Mouse (Mus musculus): ENCODE results near the gene Chd4.
"Not testable (repeated sequence)": the region's sequence is repeated elsewhere in the genome, so short reads cannot be mapped to it uniquely, and the experiment has no call there.

Gene Chd4

DNA sequence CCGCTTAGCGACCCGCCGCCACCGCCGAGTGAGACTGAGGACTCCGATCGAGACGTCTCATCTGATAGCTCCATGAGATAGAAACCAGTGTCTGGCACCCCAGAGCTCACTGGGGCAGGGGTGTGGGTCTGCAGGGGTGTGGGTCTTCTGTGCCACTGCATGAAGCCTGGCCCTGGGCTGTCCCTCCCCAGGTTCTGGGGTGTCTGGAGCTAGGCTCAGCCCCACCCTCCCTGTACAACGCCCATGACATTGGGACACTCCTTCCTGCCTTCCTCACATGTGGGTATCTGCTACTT lies 64.7 kb downstream of the Chd4 start:
- DNase-seq (ENCODE audit: low spot score) = no peak

DNA sequence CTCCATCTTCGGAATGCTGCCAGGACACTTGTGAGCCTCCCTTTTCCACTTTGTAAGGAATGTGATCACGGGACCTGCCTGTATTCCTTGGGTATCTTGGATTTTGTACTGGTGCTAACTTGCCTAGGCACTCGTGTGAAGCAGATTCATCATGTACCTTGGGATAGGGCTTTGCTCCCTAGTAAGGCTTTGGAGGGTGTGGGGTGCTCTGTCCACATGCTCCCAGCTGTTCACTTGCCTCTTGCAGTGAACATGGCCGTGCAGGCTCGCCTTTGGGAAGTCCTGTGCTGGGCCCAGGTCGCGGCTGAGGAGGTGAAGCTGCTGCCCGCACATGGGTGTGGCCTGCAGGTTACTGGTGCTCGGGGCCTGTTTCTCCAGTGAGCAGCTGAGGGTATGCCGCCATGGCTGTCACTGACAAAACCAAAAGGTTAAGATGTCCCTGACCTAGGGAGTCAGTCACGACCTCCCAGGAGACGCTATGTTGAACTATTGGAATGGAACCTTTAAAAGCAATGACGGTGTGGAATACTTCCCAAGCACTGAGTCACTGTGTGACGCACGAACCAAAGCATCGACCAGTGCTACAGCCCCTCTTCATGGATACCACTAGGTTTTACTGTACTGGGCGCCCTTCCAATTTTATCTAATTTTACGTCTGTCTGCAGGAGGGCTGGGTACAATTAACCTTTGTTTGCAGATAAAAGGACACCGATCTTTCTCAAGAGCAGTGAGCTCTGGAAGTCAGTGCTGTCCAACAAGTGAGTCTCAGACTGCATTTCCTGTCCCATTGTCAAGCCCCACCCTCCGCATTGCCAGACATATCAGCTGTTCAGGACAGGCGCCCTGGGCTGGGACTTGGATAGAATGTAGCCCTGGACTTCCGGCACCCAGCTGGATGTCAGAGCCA lies 65.3 kb downstream of the Chd4 start:
- peak; percentile 85 for DNase-seq (ENCODE audit: low spot score)

DNA sequence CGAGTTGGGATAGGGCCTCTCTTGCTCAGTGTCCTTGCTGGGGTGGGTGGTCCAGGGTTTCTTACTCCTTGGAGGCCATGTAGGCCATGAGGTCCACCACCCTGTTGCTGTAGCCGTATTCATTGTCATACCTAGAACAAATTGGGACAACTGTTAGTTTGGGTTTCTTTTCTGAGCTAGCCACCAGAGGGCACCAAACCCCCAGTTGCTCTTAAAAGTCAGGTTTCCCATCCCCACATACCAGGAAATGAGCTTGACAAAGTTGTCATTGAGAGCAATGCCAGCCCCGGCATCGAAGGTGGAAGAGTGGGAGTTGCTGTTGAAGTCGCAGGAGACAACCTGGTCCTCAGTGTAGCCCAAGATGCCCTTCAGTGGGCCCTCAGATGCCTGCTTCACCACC lies 66.2 kb downstream of the Chd4 start:
- peak; percentile 58 for DNase-seq (ENCODE audit: low spot score)

DNA sequence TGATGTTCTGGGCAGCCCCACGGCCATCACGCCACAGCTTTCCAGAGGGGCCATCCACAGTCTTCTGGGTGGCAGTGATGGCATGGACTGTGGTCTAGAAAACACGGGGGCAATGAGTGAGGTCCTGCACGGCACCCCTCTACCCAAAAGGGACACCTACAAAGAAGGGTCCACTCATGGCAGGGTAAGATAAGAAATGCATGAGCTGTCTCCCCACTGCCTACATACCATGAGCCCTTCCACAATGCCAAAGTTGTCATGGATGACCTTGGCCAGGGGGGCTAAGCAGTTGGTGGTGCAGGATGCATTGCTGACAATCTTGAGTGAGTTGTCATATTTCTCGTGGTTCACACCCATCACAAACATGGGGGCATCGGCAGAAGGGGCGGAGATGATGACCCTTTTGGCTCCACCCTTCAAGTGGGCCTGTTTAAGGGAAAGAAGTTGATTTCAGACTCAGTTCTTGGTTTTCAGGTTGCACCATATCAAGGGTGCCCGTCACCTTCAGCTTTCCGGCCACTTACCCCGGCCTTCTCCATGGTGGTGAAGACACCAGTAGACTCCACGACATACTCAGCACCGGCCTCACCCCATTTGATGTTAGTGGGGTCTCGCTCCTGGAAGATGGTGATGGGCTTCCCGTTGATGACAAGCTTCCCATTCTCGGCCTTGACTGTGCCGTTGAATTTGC lies 67.0 kb downstream of the Chd4 start:
- DNase-seq (ENCODE audit: low spot score) = not testable (repeated sequence)

DNA sequence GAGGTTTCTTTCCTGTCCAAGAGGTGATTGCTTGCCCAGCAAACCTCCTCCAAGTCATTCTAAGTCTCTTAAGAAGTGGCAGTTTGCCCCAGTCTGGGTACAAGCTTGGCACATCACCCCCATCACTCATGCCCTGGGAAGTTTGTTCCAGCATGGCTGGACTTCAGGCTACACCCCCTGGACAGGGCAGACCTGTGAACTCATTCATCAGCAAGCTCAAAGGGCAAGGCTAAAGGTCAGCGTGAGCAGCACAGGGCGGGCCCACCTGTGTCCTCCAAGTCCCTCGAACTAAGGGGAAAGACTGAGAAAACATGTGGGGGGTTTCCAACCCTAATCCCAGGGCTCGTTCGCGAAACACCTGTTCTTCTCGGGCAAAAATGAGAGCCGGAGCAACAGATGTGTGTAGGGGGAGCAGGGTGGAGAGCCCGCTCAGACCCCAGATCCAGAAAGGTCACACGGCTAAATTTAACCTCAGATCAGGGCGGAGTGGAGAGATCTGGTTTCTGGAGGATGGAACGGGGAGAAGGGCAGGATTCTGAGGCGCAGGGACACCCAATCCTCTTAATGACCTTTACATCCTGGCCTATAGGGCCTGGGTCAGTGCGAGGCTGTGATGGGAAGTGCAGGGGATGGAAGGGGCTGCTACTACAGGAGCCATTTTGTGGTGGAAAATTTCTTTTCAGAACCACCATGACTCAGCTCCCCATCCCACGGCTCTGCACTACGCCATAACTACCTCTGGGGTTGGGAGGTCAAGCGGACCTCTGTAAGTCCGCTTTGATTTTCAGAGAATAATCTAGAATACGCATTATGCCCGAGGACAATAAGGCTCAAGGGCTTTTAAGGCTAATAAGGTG lies 68.2 kb downstream of the Chd4 start:
- DNase-seq (ENCODE audit: low spot score) = peak; percentile 80

DNA sequence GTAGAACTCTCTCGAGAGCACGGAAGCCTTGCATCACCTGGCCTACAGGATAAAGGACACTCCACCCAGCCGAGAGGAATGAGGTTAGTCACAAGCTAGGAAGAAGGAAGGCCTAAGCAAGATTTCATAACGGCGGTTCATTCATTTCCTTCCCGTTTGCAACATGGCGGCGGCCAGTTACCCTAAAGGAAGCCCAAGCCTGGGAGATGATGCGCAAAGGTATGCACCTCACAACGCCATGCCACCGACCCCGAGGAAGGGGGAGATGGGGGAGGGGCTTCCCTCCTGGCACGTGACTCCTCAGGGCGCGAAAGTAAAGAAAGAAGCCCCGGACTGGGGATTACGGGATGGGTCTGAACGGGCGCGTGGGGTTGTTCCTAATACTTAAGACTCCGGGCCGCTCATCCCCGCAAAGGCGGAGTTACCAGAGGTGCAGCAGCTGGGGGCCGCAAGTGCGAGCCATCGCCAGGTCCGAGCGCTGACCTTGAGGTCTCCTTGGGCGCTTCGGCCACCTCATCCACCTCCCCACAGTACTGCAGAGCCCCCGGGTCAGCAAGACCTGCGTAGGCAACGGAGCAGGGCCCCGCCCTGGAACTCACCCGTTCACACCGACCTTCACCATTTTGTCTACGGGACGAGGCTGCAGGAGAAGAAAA lies 69.0 kb downstream of the Chd4 start:
- DNase-seq (ENCODE audit: low spot score) = peak; percentile 88

DNA sequence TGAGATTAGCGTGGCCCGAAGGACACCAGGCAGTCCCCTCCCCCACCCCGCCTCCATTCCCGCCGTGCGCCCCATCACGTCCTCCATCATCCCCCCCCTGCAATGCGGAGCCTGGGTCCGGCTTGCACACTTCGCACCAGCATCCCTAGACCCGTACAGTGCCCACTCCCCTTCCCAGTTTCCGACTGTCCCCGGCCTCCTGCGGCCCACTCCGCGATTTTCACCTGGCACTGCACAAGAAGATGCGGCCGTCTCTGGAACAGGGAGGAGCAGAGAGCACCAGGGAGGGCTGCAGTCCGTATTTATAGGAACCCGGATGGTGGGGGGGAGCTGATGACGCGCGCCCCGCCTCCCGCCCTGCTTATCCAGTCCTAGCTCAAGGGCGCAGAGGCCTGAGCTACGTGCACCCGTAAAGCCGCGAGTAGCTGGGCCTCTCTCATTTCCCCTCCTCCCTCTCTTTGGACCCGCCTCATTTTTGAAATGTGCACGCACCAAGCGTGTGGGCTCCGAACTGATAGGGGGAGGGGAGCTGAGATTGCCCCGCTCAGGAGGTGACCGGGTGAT lies 69.6 kb downstream of the Chd4 start:
- peak; percentile 97 for DNase-seq (ENCODE audit: low spot score)

DNA sequence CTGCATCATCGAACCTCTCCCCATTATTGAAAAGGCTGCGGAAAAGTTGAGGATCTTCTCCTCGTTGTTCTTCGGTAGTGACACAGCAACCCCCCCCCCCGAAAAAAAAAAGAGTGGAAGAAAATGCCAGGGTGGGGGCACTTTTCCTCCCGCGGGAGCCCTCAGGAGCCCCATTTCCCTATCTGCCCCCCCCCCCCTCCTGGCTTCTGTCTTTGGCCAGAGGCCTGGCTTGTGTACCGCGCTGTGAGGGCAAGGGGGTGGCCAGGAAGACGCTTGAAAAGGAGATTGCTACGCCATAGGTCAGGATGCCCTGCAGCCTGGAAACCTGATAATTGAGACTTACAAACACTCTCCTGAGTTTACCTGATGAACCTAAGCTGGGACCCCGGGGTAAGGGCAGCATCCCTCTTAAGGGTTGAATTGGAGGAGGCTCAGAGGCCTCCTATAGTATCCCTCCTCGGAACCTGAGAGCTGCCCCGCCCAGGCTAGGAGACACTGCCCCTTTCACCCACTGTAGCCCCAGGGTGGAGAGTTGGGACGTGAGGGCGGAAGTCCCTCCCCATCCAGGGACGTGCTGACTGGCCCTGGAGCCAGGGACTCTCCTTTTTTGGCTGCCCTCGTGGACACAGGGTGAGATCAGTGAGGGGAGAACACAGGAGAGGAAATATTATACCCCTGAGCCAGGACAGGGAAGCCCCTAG lies 70.4 kb downstream of the Chd4 start, which contains the start of gene Gapdh:
Gene Gapdh (minus strand): TSS at position 417 of the 701 bp plus-strand sequence.
- DNase-seq (ENCODE audit: low spot score) = peak; percentile 87

DNA sequence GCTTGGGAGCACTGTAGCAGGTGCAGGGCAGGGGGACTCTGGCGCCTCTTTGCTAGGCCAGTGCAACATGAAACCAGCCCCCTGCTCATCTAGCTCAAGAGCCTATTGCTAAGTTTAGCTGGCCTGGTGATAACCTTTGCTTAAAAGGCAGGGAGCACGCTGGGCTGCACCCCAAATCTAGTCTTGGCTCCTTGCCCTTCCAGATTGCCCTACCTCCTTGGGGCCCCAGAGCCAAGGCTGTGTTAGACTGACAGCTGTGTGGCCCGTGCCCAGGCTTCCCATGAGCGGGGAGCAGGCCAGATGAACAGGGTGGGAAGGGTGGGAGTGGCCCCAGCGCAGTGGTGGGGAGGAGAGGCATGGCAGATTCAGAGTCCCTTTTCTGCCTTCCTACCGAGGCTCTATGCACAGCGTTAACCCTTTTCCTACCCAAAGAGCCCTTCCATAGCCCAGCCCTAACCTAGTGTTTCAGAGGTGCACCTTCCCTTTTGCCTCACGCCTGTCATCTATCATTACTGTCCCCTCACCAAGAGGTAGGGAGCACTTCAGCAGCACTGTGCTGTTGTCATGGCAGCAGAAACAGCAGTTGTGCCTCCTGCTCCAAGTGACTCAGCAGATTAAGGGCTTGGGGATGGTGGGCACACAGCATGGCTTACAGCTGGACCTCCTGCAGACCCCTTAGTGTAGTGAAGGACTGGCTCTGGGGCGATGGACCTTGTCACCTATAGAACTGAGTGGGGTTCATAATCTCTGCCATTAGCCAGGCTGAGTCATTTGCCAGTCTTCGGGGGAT lies 71.3 kb downstream of the Chd4 start:
- DNase-seq (ENCODE audit: low spot score) = peak; percentile 52

DNA sequence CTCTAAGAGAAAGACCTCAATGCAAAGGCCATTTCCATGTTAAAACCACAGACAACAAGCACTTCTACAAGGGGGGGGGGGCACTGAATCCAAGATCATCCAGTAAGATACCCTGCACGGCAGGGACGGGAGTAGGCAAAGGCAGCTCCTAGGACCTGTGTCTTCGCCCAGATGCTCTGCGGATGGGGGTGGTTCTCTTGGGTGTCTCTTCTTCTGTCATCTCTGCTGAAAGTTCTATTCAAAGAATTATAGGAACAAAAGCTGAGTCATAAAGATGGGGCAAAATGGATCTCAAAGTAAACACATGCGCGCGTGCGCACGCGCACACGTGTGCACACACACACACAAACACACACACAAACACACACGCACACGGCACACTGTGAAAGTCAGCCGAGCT lies 72.3 kb downstream of the Chd4 start:
- DNase-seq (ENCODE audit: low spot score) = no peak

DNA sequence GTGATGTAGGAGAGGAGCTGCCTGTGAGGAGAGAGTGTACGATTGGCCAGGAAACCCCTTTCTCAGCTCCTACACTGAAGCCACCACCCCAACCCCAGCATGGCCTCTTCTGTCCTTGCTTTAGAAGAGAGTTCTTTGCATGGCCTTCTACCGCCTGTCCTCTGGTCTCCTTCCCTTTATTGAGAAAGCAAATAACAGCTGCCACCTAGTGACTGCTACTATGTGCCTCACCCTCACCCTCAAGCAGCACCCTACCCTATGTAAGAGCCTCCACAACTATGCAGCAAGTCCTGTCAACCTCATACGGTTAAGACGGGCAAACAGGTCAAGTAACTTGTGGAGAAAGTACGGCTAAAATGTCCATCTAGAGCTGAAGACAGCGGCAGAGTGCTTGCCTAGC lies 74.4 kb downstream of the Chd4 start:
- no peak for DNase-seq (ENCODE audit: low spot score)

DNA sequence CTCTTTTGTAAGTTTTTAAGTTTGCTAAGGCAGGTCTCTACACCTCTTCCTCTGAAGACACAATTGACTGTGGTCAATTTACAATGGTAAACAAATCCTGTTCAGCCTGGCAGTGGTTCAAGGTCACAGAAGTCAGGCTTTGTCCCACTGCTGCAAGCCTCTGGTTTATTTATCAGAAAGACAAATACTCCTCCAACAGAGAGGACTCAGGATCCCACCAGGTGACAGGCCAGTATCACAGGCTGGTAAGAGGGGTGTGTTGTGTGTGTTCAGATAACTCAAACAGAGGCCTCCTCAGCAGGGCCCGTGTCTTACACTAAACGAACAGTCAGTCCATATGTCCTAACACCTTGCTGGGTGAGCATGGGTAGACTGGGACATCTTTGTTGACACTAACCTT lies 76.7 kb downstream of the Chd4 start:
- DNase-seq (ENCODE audit: low spot score) = peak; percentile 20

DNA sequence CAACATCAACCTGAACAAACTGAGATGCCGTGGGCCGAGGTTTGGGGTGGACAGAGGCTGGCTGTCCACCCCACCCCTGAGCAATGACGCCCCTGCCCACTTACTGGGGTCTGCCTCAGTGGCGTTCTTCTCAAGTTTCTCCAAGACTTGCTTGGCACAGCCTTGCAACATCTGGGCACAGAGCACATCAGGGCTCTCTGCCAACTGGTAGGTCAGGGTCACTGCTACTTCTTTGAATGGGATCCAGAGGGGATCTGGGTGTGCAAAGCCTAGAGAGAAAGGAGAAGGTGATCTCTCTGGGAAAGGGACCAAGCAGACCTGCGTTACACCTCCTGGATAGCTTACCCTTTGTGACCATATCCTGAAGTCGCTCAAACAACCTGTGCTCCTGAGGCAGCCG lies 77.5 kb downstream of the Chd4 start:
- DNase-seq (ENCODE audit: low spot score) = no peak

DNA sequence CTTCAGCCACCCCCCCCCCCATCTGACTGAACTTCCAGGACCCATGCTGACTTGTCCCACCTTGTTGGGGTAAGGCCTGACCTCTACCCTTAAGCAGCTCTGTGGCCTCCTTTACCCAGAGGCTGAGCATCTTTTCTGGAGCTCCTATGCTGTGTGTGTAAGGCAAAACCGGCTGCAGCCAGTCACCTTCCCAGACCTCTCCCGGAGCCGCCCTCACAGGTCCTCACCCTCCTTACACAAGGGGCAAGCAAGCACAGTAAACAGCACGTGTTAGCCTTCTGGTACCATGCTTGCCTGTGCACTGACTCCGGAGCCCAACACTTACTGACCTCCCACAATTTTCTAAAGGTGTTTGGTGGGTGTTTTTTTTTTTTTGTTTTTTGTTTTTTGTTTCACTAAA lies 79.7 kb downstream of the Chd4 start:
- DNase-seq (ENCODE audit: low spot score) = no peak

DNA sequence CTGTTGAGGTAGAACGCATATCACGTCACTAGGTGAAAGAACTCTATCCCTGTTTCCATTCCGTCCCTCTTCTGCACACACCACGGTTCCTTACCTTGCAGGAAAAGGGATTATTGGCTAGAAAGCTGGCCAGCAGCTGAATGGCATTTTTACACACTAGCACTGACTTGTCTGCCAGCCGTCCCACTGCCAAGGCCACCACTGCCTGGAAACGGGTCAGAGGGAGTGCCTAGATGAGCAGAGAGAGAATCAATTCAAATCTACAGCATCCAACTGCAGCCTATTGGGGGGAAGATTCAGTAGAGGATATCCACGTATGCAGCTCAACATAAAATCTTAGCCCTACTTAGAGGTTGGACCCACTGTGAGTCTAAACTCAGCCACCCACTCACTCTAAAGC lies 83.8 kb downstream of the Chd4 start:
- DNase-seq (ENCODE audit: low spot score) = no peak

Data from yolk sac, embryonic 10.5 days (tissue).